Mouse (Mus musculus): Measurements from ENCODE around the gene Sdhaf1.

Sdhaf1 gene

GRCm38 (mm10) chr7:30291215-30292131 is 32.2 kb downstream of the Sdhaf1 start, which contains the start of gene Clip3:
Gene Clip3, plus strand, starts transcription at chr7:30291728.
- peak; percentile 98 for DNase-seq

- DNase-seq, result peak; percentile 91
Observed at GRCm38 (mm10) chr7:30289714-30290399, 33.8 kb downstream of the Sdhaf1 start.

GRCm38 (mm10) chr7:30289071-30289713 is 34.5 kb downstream of the Sdhaf1 start:
- no peak for DNase-seq

GRCm38 (mm10) chr7:30288046-30288445 is 35.6 kb downstream of the Sdhaf1 start:
- no peak for DNase-seq

GRCm38 (mm10) chr7:30286701-30287410 is 36.8 kb downstream of the Sdhaf1 start:
- peak; percentile 96 for DNase-seq

- DNase-seq, result peak; percentile 94
Observed at GRCm38 (mm10) chr7:30282740-30283139, 41.0 kb downstream of the Sdhaf1 start.

- peak; percentile 88 for DNase-seq
Observed at GRCm38 (mm10) chr7:30281522-30281921, 42.2 kb downstream of the Sdhaf1 start.

GRCm38 (mm10) chr7:30280670-30281138 is 43.0 kb downstream of the Sdhaf1 start:
- peak; percentile 100 for DNase-seq

- peak; percentile 99 for DNase-seq
Observed at GRCm38 (mm10) chr7:30279951-30280669, 43.6 kb downstream of the Sdhaf1 start, which contains the start of the genes Thap8 and Wdr62. Gene Thap8, plus strand, starts transcription at chr7:30280094. Gene Wdr62, minus strand, starts transcription at chr7:30280419.

- DNase-seq, result no peak
Observed at GRCm38 (mm10) chr7:30279536-30279935, 44.2 kb downstream of the Sdhaf1 start.

GRCm38 (mm10) chr7:30278911-30279310 is 44.8 kb downstream of the Sdhaf1 start:
- DNase-seq, result peak; percentile 83

- no peak for DNase-seq
Observed at GRCm38 (mm10) chr7:30274383-30274782, 49.3 kb downstream of the Sdhaf1 start.
